Mouse (Mus musculus): Measurements from ENCODE around the gene Mprip.
A peak's percentile ranks its signal among the peaks of the same experiment; 100 is the strongest.
"Not testable (repeated sequence)": the region's sequence is repeated elsewhere in the genome, so short reads cannot be mapped to it uniquely, and the experiment has no call there.

The Mprip gene

GRCm38 (mm10) chr11:59655337-59655736, 5.8 kb upstream of the Mprip start:
- DNase-seq (ENCODE audit: low spot score): no peak

DNA sequence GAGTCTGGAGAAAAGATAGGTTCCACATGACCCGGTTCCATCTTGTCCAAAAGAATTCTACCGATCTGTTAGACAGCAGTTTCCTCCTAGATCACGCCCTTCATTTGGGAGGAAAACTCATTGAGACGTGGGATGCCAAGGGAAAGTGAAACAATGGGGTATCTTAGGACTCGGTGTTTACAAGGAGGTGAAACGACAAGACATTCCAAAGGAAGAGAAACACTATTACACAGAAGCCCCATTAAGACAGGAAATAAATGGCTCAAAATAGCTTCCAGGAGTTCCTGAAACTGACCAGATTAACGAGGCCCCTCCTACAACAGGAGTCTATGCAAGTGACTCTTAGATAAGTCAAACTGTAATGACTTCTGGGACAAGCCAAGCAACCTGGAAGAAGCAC, 5.1 kb upstream of the Mprip start:
- no peak for DNase-seq (ENCODE audit: low spot score)

DNA sequence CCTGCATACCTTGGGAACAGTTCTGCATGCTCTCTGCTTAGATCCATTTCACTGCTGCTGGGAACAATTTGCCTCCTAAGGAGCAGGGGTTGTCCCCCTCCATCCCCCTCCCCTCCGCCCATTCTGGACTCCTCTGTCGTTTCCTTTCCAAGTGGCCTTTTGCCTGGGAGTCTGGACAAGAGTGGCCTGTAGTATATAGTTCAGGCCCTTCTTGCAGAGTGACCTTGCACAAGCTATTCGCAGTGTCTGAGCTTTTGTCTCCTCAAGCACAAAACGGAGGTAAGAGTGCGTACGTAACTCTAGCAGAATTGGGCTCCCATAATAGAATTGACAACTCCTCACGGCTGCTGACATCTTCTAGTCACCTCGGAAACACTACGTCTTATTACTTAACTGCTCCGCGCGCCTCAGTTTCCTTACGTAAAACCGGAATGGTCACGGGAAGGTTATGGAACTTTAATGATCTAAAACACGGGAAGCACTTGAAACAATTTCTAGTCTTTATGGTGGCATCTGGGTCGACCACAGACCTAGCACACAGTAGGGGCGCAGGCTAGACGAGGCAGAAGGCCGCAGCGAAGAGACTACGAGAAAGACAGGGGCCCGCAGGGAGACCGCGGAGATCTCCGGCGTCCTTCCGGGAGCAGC, 620 bp downstream of the Mprip start:
- no peak for DNase-seq (ENCODE audit: low spot score)

DNA sequence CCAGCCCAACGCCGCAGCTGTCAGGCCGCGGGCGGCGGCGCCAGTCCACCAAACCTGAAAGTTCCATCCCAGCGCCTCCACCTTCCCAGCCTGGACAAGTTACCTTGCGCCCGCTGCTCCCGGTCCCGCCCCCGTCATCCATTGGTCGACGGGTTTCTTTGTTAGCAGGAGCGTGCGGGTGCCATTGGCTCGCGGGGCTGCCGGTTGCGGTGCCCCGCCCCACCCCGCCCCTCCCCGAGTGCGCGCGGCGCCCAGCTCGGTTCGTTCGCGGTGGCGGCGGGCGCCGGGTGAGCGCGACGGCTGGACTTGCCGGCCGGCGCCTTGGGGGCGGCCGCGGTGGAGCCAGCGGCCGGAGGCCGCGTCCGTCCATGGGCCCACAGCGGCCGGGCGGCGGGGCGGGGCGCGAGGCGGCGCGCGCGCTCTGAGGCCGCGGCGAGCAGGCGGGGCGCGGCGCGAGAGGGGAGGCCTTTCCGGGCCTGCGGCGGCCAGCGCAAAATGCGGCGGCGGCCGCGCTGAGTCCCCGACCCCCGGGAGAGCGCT, 1.2 kb downstream of the Mprip start:
- DNase-seq (ENCODE audit: low spot score): peak; percentile 75

DNA sequence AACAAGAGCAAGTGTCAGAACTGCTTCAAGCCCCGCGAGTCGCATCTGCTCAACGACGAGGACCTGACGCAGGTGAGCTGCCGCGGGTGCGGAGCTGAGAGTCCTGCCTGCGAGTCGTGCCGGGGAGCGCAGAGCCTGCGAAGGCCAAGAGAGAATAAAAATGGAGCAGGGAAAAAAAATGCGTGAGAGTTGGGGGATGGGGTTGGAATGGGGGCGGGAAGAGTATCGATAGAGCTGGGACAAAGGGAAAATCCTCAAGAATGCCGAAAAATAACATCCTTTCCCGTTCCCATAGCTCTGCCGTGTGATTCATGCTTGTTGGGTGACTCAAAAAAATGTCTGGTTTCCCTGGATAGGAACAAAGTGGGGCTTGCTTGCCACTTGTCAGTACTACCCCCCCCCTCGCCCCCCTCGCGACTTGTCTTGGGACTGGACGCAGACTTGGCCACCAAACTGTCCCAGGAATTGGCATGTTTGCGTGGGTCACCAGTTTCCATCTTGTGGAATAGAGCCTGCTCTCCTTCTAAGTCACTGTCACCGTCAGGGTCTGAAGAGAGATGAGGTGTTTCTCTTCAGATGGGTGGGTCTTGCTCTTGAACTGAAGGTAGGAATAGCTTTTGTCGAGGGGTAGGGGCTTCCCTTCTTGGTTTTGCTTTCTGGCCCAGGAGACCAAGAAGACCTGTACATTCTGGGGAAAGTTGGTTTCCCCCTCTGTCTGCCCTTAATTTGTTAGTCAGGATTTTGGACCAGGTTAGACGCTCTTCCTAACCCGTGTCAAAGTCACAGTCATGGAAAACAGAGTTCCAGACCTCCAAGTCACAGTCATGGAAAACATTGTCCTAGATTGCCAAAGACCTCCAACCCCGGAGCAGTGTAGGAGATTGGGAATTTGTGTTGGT, 2.0 kb downstream of the Mprip start:
- peak; percentile 40 for DNase-seq (ENCODE audit: low spot score)

GRCm38 (mm10) chr11:59663776-59664320, 2.7 kb downstream of the Mprip start:
- no peak for DNase-seq (ENCODE audit: low spot score)

DNA sequence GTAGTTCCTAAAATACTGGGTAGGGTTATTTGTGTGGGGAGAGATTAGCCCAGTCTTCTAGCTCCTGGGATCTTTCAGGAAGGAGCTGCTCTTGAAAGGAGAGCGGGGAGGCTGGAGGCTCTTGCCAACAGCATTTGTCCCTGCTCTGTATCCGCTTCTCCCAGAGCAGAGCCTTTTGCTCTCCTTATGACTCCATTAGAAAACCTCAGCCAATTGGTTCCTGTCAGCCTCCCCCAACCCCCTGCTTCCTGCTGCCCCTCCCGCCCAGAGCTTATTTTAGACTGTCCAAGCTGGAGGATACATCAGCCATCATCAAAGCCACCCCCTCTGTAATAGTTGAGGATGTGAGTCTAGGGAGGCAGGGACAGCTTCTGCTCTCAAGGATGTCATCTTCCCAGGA, 3.7 kb downstream of the Mprip start:
- no peak for DNase-seq (ENCODE audit: low spot score)

DNA sequence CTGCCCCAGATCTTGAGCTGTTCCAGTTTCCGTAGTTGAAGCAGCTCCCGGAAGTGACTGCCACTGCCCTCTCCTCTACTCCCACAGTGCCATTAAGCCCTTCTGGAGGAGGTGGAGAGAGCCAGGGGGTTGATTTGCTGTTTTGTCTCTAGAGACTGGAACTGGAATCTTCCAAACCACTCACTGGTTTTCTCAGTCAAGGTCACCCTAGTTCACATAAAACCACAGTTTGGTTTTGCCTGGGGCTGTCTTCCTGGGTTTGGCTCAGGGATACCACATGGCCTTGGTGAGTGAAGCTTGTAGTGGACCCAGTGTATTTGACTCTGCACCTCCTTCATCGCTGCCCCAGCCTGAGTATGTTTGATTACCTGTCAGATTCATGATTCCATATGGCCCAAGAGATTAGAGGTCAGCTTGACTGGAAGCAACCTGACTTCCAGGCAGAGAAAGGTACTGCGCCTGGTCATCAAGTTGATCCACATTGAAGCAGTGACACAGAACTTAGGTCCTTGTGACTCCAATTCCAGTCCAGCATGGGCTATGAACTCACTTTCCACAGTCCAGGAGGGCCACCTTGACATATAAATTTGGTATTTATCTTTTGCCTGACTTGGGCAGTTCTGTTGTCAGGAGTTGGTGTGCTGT, 10.1 kb downstream of the Mprip start:
- no peak for DNase-seq (ENCODE audit: low spot score)

DNA sequence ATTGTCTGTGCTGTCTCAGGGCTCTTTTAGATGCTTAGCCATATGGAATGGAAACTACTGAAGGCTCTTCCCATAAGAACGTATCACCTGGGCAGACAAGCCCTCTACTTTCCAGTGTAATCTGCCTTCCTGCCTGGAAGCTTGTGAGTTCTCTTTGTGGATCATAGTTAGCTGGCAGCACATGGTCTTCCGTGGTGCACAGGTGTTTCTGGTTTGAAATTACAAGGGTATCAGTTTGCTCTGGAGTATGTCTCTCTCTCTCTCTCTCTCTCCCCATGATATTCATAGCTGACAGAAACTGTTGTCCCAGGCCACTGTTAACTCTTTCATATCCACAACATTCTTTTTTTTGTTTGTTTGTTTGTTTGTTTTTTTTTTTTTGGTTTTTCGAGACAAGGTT, 12.9 kb downstream of the Mprip start:
- no peak for DNase-seq (ENCODE audit: low spot score)

DNA sequence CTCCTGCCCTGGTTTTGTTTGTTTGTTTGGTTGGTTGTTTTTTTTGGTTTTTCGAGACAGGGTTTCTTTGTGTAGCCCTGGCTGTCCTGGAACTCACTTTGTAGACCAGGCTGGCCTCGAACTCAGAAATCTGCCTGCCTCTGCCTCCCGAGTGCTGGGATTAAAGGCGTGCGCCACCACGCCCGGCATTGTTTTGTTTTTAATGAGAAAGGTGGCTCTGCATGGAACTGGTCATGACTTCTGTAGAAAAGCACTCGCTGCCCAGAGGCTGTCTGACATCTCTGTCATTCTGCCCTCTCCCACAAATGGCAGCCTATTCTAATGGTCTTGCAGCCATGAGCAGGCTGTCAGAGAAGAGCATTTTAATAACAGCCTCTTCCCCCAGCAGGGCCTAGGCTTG, 13.6 kb downstream of the Mprip start:
- DNase-seq (ENCODE audit: low spot score): not testable (repeated sequence)

DNA sequence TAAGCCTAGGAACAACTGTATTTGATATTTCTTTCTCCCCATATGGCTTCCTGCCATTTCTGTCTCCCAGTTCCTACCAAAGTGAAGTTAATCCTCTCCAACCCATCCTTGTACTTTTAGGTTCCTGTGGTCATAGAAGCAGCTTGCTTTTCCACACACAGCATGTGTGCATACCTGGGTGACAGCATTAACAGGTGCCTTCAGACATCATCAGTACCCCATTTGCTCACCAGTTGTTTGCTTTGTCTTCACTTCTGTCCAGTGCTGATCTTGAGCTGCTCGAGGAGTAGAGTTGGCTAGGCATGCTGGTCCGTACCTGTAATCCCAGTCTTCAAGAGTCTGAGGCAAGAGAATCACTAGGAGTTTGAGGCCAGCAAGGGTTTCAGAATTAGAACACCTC, 16.7 kb downstream of the Mprip start:
- DNase-seq (ENCODE audit: low spot score): no peak

DNA sequence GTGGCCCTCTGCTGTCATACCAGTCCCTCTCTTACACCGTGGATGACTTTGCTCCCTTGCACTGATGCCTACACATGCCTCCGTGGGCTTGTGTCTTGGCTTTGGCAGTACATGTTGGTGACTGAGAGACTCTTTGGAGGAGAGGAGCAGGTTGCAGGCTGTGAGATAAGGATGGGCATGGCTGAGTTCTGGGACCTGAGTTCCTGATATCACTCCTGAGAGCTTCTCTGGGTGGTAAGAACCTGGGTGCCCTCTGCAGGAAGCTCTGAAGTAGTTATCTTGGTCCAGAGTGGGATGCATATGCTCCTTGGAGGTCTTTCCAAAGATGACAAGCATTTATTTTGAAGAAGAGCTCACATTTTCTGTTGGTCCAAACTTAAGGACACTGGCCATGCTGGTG, 17.6 kb downstream of the Mprip start:
- no peak for DNase-seq (ENCODE audit: low spot score)

GRCm38 (mm10) chr11:59680111-59680510, 19.0 kb downstream of the Mprip start:
- DNase-seq (ENCODE audit: low spot score): no peak

DNA sequence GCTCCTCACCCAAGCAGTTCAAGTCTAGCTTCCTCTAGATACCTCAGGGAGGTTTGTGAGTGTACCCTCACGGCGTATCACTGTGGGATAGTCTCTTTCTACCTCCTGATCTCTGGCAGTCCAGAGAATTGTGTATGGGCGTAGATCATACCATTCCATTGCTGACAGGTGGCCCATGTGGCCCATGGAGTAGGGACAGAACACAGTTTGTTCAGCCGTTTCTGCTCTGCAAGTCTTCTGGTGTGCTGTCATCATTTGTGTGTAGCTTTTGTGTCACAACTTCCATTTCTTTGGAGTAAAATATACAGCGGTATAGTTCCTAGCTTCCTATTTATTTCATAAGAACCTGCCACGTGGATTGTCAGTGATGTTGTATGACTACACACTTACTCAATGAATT, 23.9 kb downstream of the Mprip start:
- no peak for DNase-seq (ENCODE audit: low spot score)

- no peak for DNase-seq (ENCODE audit: low spot score)
Measured at GRCm38 (mm10) chr11:59694533-59694932, 33.4 kb downstream of the Mprip start.

DNA sequence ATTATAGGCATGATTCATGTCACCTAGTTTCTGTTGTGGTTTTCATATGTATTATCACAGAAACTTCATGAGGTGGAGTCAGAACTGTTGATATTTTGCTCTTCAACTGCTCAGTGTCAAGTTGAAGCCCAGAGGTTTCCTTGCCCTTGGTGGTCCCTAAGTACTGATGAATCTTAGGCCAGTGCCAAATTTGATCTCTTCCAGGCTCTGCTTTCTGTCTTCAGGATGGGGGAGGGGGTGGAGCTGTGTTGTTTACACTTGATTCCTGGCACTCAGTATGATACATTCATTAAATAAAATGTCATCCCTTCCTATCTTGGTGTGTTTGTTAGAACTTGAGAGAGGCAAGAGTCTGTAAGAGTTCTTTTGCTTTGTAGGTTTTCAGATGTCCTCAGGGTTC, 34.4 kb downstream of the Mprip start:
- DNase-seq (ENCODE audit: low spot score): no peak

DNA sequence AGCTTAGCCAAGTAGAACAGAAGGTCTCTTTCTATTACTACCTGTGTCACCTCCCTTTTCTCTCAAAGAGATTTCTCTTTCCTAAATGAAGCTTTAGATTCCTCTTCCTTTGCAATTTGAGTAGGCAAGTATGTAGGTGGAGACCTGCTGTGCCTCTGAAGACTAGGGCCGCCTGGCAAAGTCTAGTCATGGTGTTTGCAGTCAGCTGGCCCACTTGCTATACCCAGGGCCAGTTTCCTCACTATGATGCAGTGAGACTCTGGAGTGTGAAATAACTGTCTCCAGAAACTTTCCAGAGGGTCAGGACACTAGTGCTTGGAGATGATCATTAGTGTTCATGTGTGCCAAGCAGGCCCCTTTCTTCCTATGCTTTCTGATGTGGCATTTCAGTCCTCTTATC, 36.5 kb downstream of the Mprip start:
- DNase-seq (ENCODE audit: low spot score): no peak

- DNase-seq (ENCODE audit: low spot score): no peak
Measured at GRCm38 (mm10) chr11:59700787-59701186, 39.7 kb downstream of the Mprip start.

GRCm38 (mm10) chr11:59705113-59705512, 44.0 kb downstream of the Mprip start:
- DNase-seq (ENCODE audit: low spot score): no peak

- DNase-seq (ENCODE audit: low spot score): no peak
Measured at GRCm38 (mm10) chr11:59707481-59707880, 46.4 kb downstream of the Mprip start.

DNA sequence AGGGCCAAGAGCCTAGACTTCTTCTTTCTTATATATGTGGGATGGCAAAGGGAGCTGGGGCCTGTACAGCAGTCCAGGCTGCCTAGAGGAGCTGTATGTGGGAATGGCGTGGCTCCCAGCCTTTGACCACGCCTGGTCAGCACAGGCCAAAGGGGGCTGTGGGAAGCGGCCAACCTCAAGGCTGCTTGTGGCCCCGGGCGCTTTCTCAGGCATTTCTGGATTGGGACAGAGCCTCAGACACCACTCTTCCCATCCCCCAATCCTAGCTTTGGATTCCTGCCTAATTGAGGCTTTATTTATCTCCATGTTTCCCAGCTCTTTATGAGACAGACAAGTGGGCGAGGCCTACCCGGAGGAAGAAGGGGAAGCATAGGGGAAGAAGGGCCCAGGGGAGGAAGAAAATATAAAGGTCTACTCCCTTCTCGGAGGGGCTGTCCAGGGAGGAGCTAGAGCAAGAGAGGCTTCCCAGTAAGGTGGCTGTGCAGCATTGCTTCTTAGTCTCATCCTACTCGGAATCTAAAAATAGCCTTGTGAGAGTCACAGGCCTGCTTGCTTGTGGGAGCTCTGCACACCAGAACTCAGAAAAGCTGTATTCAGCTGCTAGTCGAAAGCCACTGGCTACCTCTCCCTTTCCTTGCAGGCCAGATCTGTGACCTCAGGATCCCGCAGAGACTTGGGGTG, 47.0 kb downstream of the Mprip start:
- no peak for DNase-seq (ENCODE audit: low spot score)

- DNase-seq (ENCODE audit: low spot score): no peak
Measured at GRCm38 (mm10) chr11:59715424-59715840, 54.3 kb downstream of the Mprip start.

Measured in T-cell, adult 2 months (primary cell).